In genomic region chr8:73281996-73282395, GRCm38 (mm10) we compare ENCODE assay signal across 11 mouse cellular contexts.
DNase-seq lines count a peak whose midpoint lies in the region; ATAC-seq lines count a peak whose summit lies in the region.
"Had no signal": no experiment of that assay in that cellular context is flagged by ENCODE, and none has a peak within 500 bp of the region (broad histone marks: within the 10 kb centered on the region; RNA-seq: fewer than 3 reads in every experiment).

No protein-coding gene starts in this region.

- DNase-seq in heart, adult 8-10 months (ENCODE audit: low spot score) = peak; percentile 30
- DNase-seq in cerebellum, adult 9-10 months = peak; percentile 51
- peak; percentile 70 for DNase-seq in heart, postnatal 4 days
- DNase-seq in liver, embryonic 11.5 days (ENCODE audit: low spot score) = no peak
- DNase-seq: kidney, adult 11 months had no signal

- H3K9ac ChIP-seq in heart, embryonic 12.5 days = no peak overlapping the region
- H3K9ac ChIP-seq in neural tube, embryonic 14.5 days (replicated peaks; ENCODE audit: low read depth, low read length) = no peak overlapping the region
- H3K9ac ChIP-seq in neural tube, embryonic 15.5 days (replicated peaks) = no peak overlapping the region
- H3K9ac ChIP-seq in liver, embryonic 11.5 days (ENCODE audit: low read depth, low read length) = no peak overlapping the region
- H3K9ac ChIP-seq: limb, embryonic 15.5 days had no signal

- ATAC-seq in heart, embryonic 12.5 days (ENCODE audit: insufficient number of reproducible peaks, low FRiP score) = no peak
- peak; percentile 50; the same call in 1 of the 2 replicates for ATAC-seq in neural tube, embryonic 14.5 days (ENCODE audit: low read depth)
- ATAC-seq in neural tube, embryonic 15.5 days (ENCODE audit: low FRiP score) = no peak
- no peak for ATAC-seq in liver, embryonic 11.5 days (replicated peaks; ENCODE audit: low FRiP score)
- no peak for ATAC-seq in erythroblast, adult 5-6 weeks (replicated peaks; ENCODE audit: low FRiP score, poor library complexity, severe bottlenecking)

- no peaks in the 10 kb centered on the region for H3K36me3 ChIP-seq in heart, embryonic 12.5 days
- no peaks in the 10 kb centered on the region for H3K36me3 ChIP-seq in neural tube, embryonic 14.5 days (ENCODE audit: control insufficient read depth, insufficient read depth, low read length)
- H3K36me3 ChIP-seq in neural tube, embryonic 15.5 days = no peaks in the 10 kb centered on the region
- H3K36me3 ChIP-seq in liver, embryonic 11.5 days (ENCODE audit: control insufficient read depth, insufficient read depth, low read length) = no peaks in the 10 kb centered on the region
- H3K36me3 ChIP-seq: limb, embryonic 15.5 days had no signal

- no peak overlapping the region for H3K4me2 ChIP-seq in heart, embryonic 12.5 days
- H3K4me2 ChIP-seq in neural tube, embryonic 14.5 days (ENCODE audit: low read depth, low read length) = no peak overlapping the region
- no peak overlapping the region for H3K4me2 ChIP-seq in neural tube, embryonic 15.5 days
- H3K4me2 ChIP-seq in liver, embryonic 11.5 days = no peak overlapping the region
- H3K4me2 ChIP-seq: limb, embryonic 15.5 days had no signal

- 82% methylated on average over 4 of the region's 4 CpGs for WGBS in heart, embryonic 12.5 days
- WGBS in neural tube, embryonic 14.5 days = 88% methylated on average over 4 of the region's 4 CpGs
- WGBS in neural tube, embryonic 15.5 days = 88% methylated on average over 4 of the region's 4 CpGs
- WGBS in liver, embryonic 11.5 days = 89% methylated on average over 4 of the region's 4 CpGs

- no peak overlapping the region for H3K4me3 ChIP-seq in heart, embryonic 12.5 days
- no peak overlapping the region for H3K4me3 ChIP-seq in neural tube, embryonic 14.5 days (ENCODE audit: low read depth, low read length)
- H3K4me3 ChIP-seq in neural tube, embryonic 15.5 days (replicated peaks) = no peak overlapping the region
- no peak overlapping the region for H3K4me3 ChIP-seq in liver, embryonic 11.5 days (ENCODE audit: low read depth, low read length)
- H3K4me3 ChIP-seq: limb, embryonic 15.5 days; megakaryocyte, embryonic 14.5 days had no signal

- H3K27ac ChIP-seq in heart, embryonic 12.5 days (ENCODE audit: poor library complexity, severe bottlenecking) = no peak overlapping the region
- no peak overlapping the region for H3K27ac ChIP-seq in neural tube, embryonic 14.5 days (ENCODE audit: low read depth, low read length)
- H3K27ac ChIP-seq in neural tube, embryonic 15.5 days (replicated peaks) = no peak overlapping the region
- no peak overlapping the region for H3K27ac ChIP-seq in liver, embryonic 11.5 days (ENCODE audit: low read depth, low read length)
- H3K27ac ChIP-seq: limb, embryonic 15.5 days had no signal

- H3K9me3 ChIP-seq in heart, embryonic 12.5 days (replicated peaks) = no peaks in the 10 kb centered on the region
- H3K9me3 ChIP-seq in neural tube, embryonic 14.5 days (ENCODE audit: control insufficient read depth, low read length) = no peaks in the 10 kb centered on the region
- no peaks in the 10 kb centered on the region for H3K9me3 ChIP-seq in neural tube, embryonic 15.5 days (replicated peaks)
- H3K9me3 ChIP-seq in liver, embryonic 11.5 days (ENCODE audit: control insufficient read depth, low read length) = no peaks in the 10 kb centered on the region
- H3K9me3 ChIP-seq: limb, embryonic 15.5 days had no signal

- peaks cover 13% of the 10 kb centered on the region for H3K4me1 ChIP-seq in heart, embryonic 12.5 days (replicated peaks)
- H3K4me1 ChIP-seq in neural tube, embryonic 14.5 days (ENCODE audit: control insufficient read depth, insufficient read depth, low read length) = no peaks in the 10 kb centered on the region
- H3K4me1 ChIP-seq in neural tube, embryonic 15.5 days = no peaks in the 10 kb centered on the region
- H3K4me1 ChIP-seq in liver, embryonic 11.5 days (replicated peaks; ENCODE audit: control insufficient read depth, insufficient read depth, low read length) = no peaks in the 10 kb centered on the region
- H3K4me1 ChIP-seq: limb, embryonic 15.5 days; megakaryocyte, embryonic 14.5 days had no signal

- H3K27me3 ChIP-seq in heart, embryonic 12.5 days (replicated peaks) = no peaks in the 10 kb centered on the region
- H3K27me3 ChIP-seq in neural tube, embryonic 14.5 days (ENCODE audit: control insufficient read depth, insufficient read depth, low read length) = no peaks in the 10 kb centered on the region
- H3K27me3 ChIP-seq in neural tube, embryonic 15.5 days (replicated peaks) = no peaks in the 10 kb centered on the region
- H3K27me3 ChIP-seq in liver, embryonic 11.5 days (replicated peaks; ENCODE audit: control insufficient read depth, insufficient read depth, low read length) = no peaks in the 10 kb centered on the region
- H3K27me3 ChIP-seq: limb, embryonic 15.5 days; megakaryocyte, embryonic 14.5 days had no signal
